ENCODE assay signal across 33 mouse cellular contexts in genomic region chr13:55867540-55868103, GRCm38 (mm10). TPM values are rescaled to one million over a fixed set of nuclear protein-coding genes. Genes with fewer than 3 reads are reported as not detected.
DNase-seq lines count a peak whose midpoint lies in the region; ATAC-seq and TF ChIP-seq lines count a peak whose summit lies in the region.
"Had no signal": no experiment of that assay in that cellular context is flagged by ENCODE, and none has a peak within 500 bp of the region (broad histone marks: within the 10 kb centered on the region; RNA-seq: fewer than 3 reads in every experiment).

No protein-coding gene starts in this region.

- ATAC-seq in lung, embryonic 14.5 days (ENCODE audit: insufficient read depth) = peak; percentile 40; the same call in 1 of the 2 replicates
- no peak for ATAC-seq in lung, postnatal 0 days
- ATAC-seq in stomach, embryonic 15.5 days (ENCODE audit: insufficient read depth, low FRiP score, low read depth) = peak; percentile 65; the same call in 1 of the 2 replicates
- ATAC-seq in kidney, embryonic 16.5 days (ENCODE audit: low FRiP score, low TSS enrichment) = no peak
- ATAC-seq: forebrain, embryonic 15.5 days; hindbrain, postnatal 0 days; inflammation-experienced regulatory T-cells, adult 6 months; intestine, embryonic 16.5 days; Patski had no signal

- no peak for TF ChIP-seq POLR2A in CH12.LX (IDR thresholded peaks at IDR 0.05; ENCODE audit: low read depth, low read length)

- TF ChIP-seq CTCF in lung, embryonic 14.5 days (IDR thresholded peaks at IDR 0.05; ENCODE audit: low read depth) = no peak
- TF ChIP-seq CTCF in lung, postnatal 0 days (IDR thresholded peaks at IDR 0.05) = no peak
- TF ChIP-seq CTCF in CH12.LX (conservative IDR thresholded peaks at IDR 0.05 in 1 of 2, IDR thresholded peaks at IDR 0.05 in 1 of 2; ENCODE audit: low read depth in 2 of 2, low read length in 2 of 2) = no peak

- H3K27ac ChIP-seq in lung, embryonic 14.5 days (ENCODE audit: low read depth) = no peak overlapping the region
- H3K27ac ChIP-seq in lung, postnatal 0 days (ENCODE audit: low read length) = no peak overlapping the region
- H3K27ac ChIP-seq in CH12.LX (ENCODE audit: insufficient read depth, low read depth) = no peak overlapping the region
- H3K27ac ChIP-seq in stomach, embryonic 15.5 days = peak overlapping the region; percentile 80; the same call in 1 of the 2 replicates
- no peak overlapping the region for H3K27ac ChIP-seq in kidney, embryonic 16.5 days (ENCODE audit: low read length)
- H3K27ac ChIP-seq: embryonic facial prominence, embryonic 12.5 days; forebrain, embryonic 12.5 days; forebrain, embryonic 15.5 days; heart, embryonic 15.5 days; hindbrain, embryonic 10.5 days; hindbrain, embryonic 14.5 days; hindbrain, postnatal 0 days had no signal

- no peaks in the 10 kb centered on the region for H3K36me3 ChIP-seq in lung, embryonic 14.5 days (ENCODE audit: insufficient read depth)
- no peaks in the 10 kb centered on the region for H3K36me3 ChIP-seq in lung, postnatal 0 days (ENCODE audit: insufficient read depth, low read length)
- no peaks in the 10 kb centered on the region for H3K36me3 ChIP-seq in CH12.LX (replicated peaks in 1 of 2; ENCODE audit: control insufficient read depth in 1 of 2, insufficient read depth in 1 of 2, low read length in 1 of 2)
- H3K36me3 ChIP-seq in stomach, embryonic 15.5 days = no peaks in the 10 kb centered on the region
- no peaks in the 10 kb centered on the region for H3K36me3 ChIP-seq in kidney, embryonic 16.5 days (ENCODE audit: insufficient read depth, low read length)
- H3K36me3 ChIP-seq: embryonic facial prominence, embryonic 12.5 days; forebrain, embryonic 12.5 days; forebrain, embryonic 15.5 days; heart, embryonic 12.5 days; heart, embryonic 15.5 days; hindbrain, embryonic 10.5 days had no signal

- DNase-seq in lung, embryonic 14.5 days = no peak
- DNase-seq in lung, postnatal 0 days (ENCODE audit: low spot score) = no peak
- DNase-seq in CH12.LX (ENCODE audit: extremely low read depth) (peak; percentile 65), MN1 (ENCODE audit: low spot score) (no peak)
- no peak for DNase-seq in urinary bladder, postnatal 10 days (ENCODE audit: low spot score)
- DNase-seq: adrenal gland, postnatal 10 days; B cell, adult 2 months; cerebellum, adult 11 months; cerebellum, adult 2 months; cerebellum, adult 9-11 months; cerebellum, postnatal 25 days; gastrocnemius, postnatal 25 days; heart, adult 18-20 months; heart, postnatal 10 days; heart, postnatal 36 days had no signal

- 20% methylated on average over 13 of the region's 13 CpGs for WGBS in lung, embryonic 14.5 days
- 21% methylated on average over 13 of the region's 13 CpGs for WGBS in lung, postnatal 0 days
- 31% methylated on average over 13 of the region's 13 CpGs for WGBS in stomach, embryonic 15.5 days
- 60% methylated on average over 13 of the region's 13 CpGs for WGBS in kidney, embryonic 16.5 days

- H3K9me3 ChIP-seq in lung, embryonic 14.5 days (ENCODE audit: low read depth, low read length) = no peaks in the 10 kb centered on the region
- no peaks in the 10 kb centered on the region for H3K9me3 ChIP-seq in lung, postnatal 0 days (ENCODE audit: low read length)
- H3K9me3 ChIP-seq in CH12.LX (replicated peaks; ENCODE audit: low read length) = peaks cover 9% of the 10 kb centered on the region
- no peaks in the 10 kb centered on the region for H3K9me3 ChIP-seq in stomach, embryonic 15.5 days
- H3K9me3 ChIP-seq in kidney, embryonic 16.5 days (ENCODE audit: low read length) = peaks cover 4% of the 10 kb centered on the region
- H3K9me3 ChIP-seq: embryonic facial prominence, embryonic 12.5 days; heart, embryonic 15.5 days had no signal

- no peaks in the 10 kb centered on the region for H3K79me2 ChIP-seq in CH12.LX (replicated peaks; ENCODE audit: control insufficient read depth, extremely low read depth, insufficient read depth, poor library complexity, severe bottlenecking)

- TF ChIP-seq RAD21 in CH12.LX (IDR thresholded peaks at IDR 0.05; ENCODE audit: low read depth, low read length) = no peak; the same call in 1 of the 2 replicates

- H3K4me3 ChIP-seq in lung, embryonic 14.5 days (ENCODE audit: low read depth, low read length) = no peak overlapping the region
- no peak overlapping the region for H3K4me3 ChIP-seq in lung, postnatal 0 days (ENCODE audit: low read depth, low read length)
- peak overlapping the region in 2 of 3 experiments; percentile 7 to 13 for H3K4me3 ChIP-seq in CH12.LX (replicated peaks in 1 of 3; ENCODE audit: low read depth in 2 of 3, low read length in 2 of 3, poor library complexity in 1 of 3)
- no peak overlapping the region for H3K4me3 ChIP-seq in stomach, embryonic 15.5 days (replicated peaks)
- H3K4me3 ChIP-seq in kidney, embryonic 16.5 days (ENCODE audit: low read length) = no peak overlapping the region
- H3K4me3 ChIP-seq: embryonic facial prominence, embryonic 12.5 days; erythroblast, embryonic 14.5 days; forebrain, embryonic 12.5 days; forebrain, embryonic 15.5 days; heart, embryonic 12.5 days; heart, embryonic 15.5 days; hindbrain, embryonic 10.5 days had no signal

- dilution Hi-C loops in CH12.LX (cut with MboI; ENCODE audit: extremely low pct_ligation_motif_present, extremely low pct_unique_long_range_greater_than_20kb, low sequenced_read_pairs) = no loop called here

- H3K9ac ChIP-seq in lung, embryonic 14.5 days = no peak overlapping the region
- H3K9ac ChIP-seq in lung, postnatal 0 days (replicated peaks; ENCODE audit: low read depth) = no peak overlapping the region
- no peak overlapping the region for H3K9ac ChIP-seq in CH12.LX (ENCODE audit: insufficient read depth, low read depth)
- H3K9ac ChIP-seq in stomach, embryonic 15.5 days = no peak overlapping the region
- no peak overlapping the region for H3K9ac ChIP-seq in kidney, embryonic 16.5 days (replicated peaks; ENCODE audit: low read length)
- H3K9ac ChIP-seq: embryonic facial prominence, embryonic 12.5 days; forebrain, embryonic 12.5 days; forebrain, embryonic 15.5 days; heart, embryonic 12.5 days; heart, embryonic 15.5 days; hindbrain, embryonic 14.5 days had no signal

- TF ChIP-seq EP300 in lung, postnatal 0 days (IDR thresholded peaks at IDR 0.05) = no peak
- TF ChIP-seq EP300 in CH12.LX (IDR thresholded peaks at IDR 0.05; ENCODE audit: low read length) = peak; percentile 60

- H3K27me3 ChIP-seq in lung, embryonic 14.5 days (ENCODE audit: insufficient read depth, low read length) = no peaks in the 10 kb centered on the region
- H3K27me3 ChIP-seq in lung, postnatal 0 days (replicated peaks; ENCODE audit: insufficient read depth, low read length) = no peaks in the 10 kb centered on the region
- H3K27me3 ChIP-seq in CH12.LX (replicated peaks) = no peaks in the 10 kb centered on the region
- no peaks in the 10 kb centered on the region for H3K27me3 ChIP-seq in stomach, embryonic 15.5 days (replicated peaks)
- H3K27me3 ChIP-seq in kidney, embryonic 16.5 days (ENCODE audit: insufficient read depth, low read length) = no peaks in the 10 kb centered on the region
- H3K27me3 ChIP-seq: embryonic facial prominence, embryonic 12.5 days; forebrain, embryonic 15.5 days; heart, embryonic 12.5 days; heart, embryonic 15.5 days; Patski had no signal

- H3K4me1 ChIP-seq in lung, embryonic 14.5 days (ENCODE audit: insufficient read depth) = peaks cover 12% of the 10 kb centered on the region; the same call in 1 of the 2 replicates
- no peaks in the 10 kb centered on the region for H3K4me1 ChIP-seq in lung, postnatal 0 days (ENCODE audit: insufficient read depth, low read depth, low read length)
- peaks cover 15 to 37% of the 10 kb centered on the region in 2 experiments for H3K4me1 ChIP-seq in CH12.LX (ENCODE audit: control insufficient read depth in 1 of 2, insufficient read depth in 2 of 2)
- H3K4me1 ChIP-seq in stomach, embryonic 15.5 days = peaks cover 7% of the 10 kb centered on the region; the same call in 1 of the 2 replicates
- no peaks in the 10 kb centered on the region for H3K4me1 ChIP-seq in kidney, embryonic 16.5 days (ENCODE audit: insufficient read depth, low read length)
- H3K4me1 ChIP-seq: embryonic facial prominence, embryonic 12.5 days; forebrain, embryonic 12.5 days; forebrain, embryonic 15.5 days had no signal

- in situ Hi-C loops in CH12.LX (cut with MboI; ENCODE audit: low pct_ligation_motif_present, low pct_unique_long_range_greater_than_20kb, low sequenced_read_pairs) = no loop called here

- no peak overlapping the region for H3K4me2 ChIP-seq in lung, embryonic 14.5 days
- H3K4me2 ChIP-seq in lung, postnatal 0 days (replicated peaks; ENCODE audit: low read depth, low read length) = no peak overlapping the region
- peak overlapping the region; percentile 52 for H3K4me2 ChIP-seq in CH12.LX (ENCODE audit: insufficient read depth, low read depth, poor library complexity, severe bottlenecking)
- no peak overlapping the region for H3K4me2 ChIP-seq in stomach, embryonic 15.5 days
- no peak overlapping the region for H3K4me2 ChIP-seq in kidney, embryonic 16.5 days (replicated peaks; ENCODE audit: low read depth, low read length)
- H3K4me2 ChIP-seq: embryonic facial prominence, embryonic 12.5 days; forebrain, embryonic 12.5 days; forebrain, embryonic 15.5 days; heart, embryonic 12.5 days; heart, embryonic 15.5 days; hindbrain, embryonic 14.5 days had no signal

TF ChIP-seq in CH12.LX, 34 proteins besides CTCF, POLR2A, EP300 and RAD21 (continues in another document):
- no peak for TF ChIP-seq MXI1 (IDR thresholded peaks at IDR 0.05; ENCODE audit: low read depth, low read length)
- no peak for TF ChIP-seq POLR2AphosphoS2 (IDR thresholded peaks at IDR 0.05; ENCODE audit: low read depth, low read length)
- TF ChIP-seq USF2 (conservative IDR thresholded peaks at IDR 0.05; ENCODE audit: low read depth, low read length) = no peak
- peak; percentile 45 for TF ChIP-seq IRF4 (IDR thresholded peaks at IDR 0.05; ENCODE audit: low read depth, low read length)
- no peak for TF ChIP-seq USF1 (IDR thresholded peaks at IDR 0.05; ENCODE audit: low read depth, low read length)
- peak; percentile 56 for TF ChIP-seq ETS1 (conservative IDR thresholded peaks at IDR 0.05; ENCODE audit: low read depth, low read length)
- TF ChIP-seq TCF12 (IDR thresholded peaks at IDR 0.05; ENCODE audit: low read depth, low read length) = 0 out of 2 replicates have a peak, but pooled peaks have one; percentile 6
- no peak for TF ChIP-seq MEF2A (IDR thresholded peaks at IDR 0.05; ENCODE audit: borderline replicate concordance, low read depth, low read length)
- TF ChIP-seq MAX (IDR thresholded peaks at IDR 0.05; ENCODE audit: low read length) = peak; percentile 52; the same call in 1 of the 2 replicates
- TF ChIP-seq ZMIZ1 (IDR thresholded peaks at IDR 0.05; ENCODE audit: low read depth, low read length) = no peak

RNA-seq across cellular contexts. Expression of gene Pitx1, which starts 31.6 kb away (rescaled TPM):
- 0.28 TPM in 1 of 2 replicates, not detected in the other for polyA plus RNA-seq in lung, embryonic 14.5 days (2014; fragmentation: Nextera tagmentation; extraction: Ambion mirVana)
- not detected in 2 replicates for polyA plus RNA-seq in lung, postnatal 0 days (2015; fragmentation: Nextera tagmentation; extraction: Ambion mirVana)
- not detected in 2 replicates for total RNA-seq in CH12.LX (2012; rRNA removed)
- total RNA-seq in CH12.LX (2014; rRNA removed) = not detected in 2 replicates
- polyA plus RNA-seq in CH12.LX (2012; ENCODE audit: insufficient read length, low read depth) = not detected in 2 replicates
- 138 and 168 TPM in 2 replicates for polyA plus RNA-seq in stomach, embryonic 15.5 days (2015; fragmentation: Nextera tagmentation; extraction: Ambion mirVana)
- 0.36 and 2.1 TPM in 2 replicates for polyA plus RNA-seq in kidney, embryonic 16.5 days (2015; fragmentation: Nextera tagmentation; extraction: Ambion mirVana)
- total RNA-seq: adrenal gland, adult 18-20 months; adrenal gland, postnatal 10 days; common myeloid progenitor, adult 5-6 weeks; heart, adult 18-20 months; heart, postnatal 10 days; heart, postnatal 36 days; MEL had no signal
- polyA plus RNA-seq: forebrain, embryonic 15.5 days; gonadal fat pad, adult 2 months; hindbrain, embryonic 14.5 days; hindbrain, postnatal 0 days; inflammation-experienced regulatory T-cells, adult 6 months; Patski had no signal

Comparison
In these comparisons a context has a peak if more than half of its experiments do, and no peak if none do; other contexts are left out.
1. ATAC-seq: peak in lung, embryonic 14.5 days (single experiment) and stomach, embryonic 15.5 days (single experiment); none in lung, postnatal 0 days (single experiment) and kidney, embryonic 16.5 days (single experiment).
2. H3K4me3 ChIP-seq: peak in CH12.LX (2 of 3); none in lung, embryonic 14.5 days (single experiment), lung, postnatal 0 days (single experiment), stomach, embryonic 15.5 days (single experiment) and kidney, embryonic 16.5 days (single experiment).
3. RNA of gene Pitx1, which starts 31.6 kb away (polyA plus RNA-seq): 138 to 168 TPM in stomach, embryonic 15.5 days; 0.36 to 2.1 TPM in kidney, embryonic 16.5 days, 0.28 TPM in lung, embryonic 14.5 days, not detected in lung, postnatal 0 days and not detected in CH12.LX; every median in the first group is over 10 times any median in the second.